Mouse (Mus musculus): ENCODE data around the gene Tcf7l2.

DNA sequence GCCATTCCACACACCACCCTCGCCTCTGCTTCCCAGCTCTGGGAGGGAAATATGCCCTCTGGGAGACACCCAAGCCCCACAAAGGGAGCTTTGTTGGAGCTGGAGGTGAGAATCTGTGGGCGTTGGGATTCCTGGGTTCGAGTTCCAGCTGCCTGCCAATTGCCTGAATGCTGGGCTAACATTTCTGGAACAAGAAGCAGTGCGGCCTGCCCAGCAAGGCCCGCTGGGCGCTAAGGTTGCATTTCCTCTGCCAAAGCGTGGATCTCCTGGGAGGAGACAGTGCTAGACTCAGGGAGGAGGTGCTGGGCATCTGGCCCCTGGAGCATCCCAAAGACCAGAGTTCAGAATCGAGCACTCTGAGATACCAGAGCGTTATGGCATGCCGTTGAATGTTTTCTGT lies 38.3 kb downstream of the Tcf7l2 start:
- no peak for TF ChIP-seq CTCF (IDR thresholded peaks at IDR 0.05; ENCODE audit: low read depth)
- TF ChIP-seq EP300 (IDR thresholded peaks at IDR 0.05; ENCODE audit: low read depth), result no peak

Measured in liver, embryonic 14.5 days (tissue).